Mouse (Mus musculus): ENCODE results near the gene Thbs1.

DNA sequence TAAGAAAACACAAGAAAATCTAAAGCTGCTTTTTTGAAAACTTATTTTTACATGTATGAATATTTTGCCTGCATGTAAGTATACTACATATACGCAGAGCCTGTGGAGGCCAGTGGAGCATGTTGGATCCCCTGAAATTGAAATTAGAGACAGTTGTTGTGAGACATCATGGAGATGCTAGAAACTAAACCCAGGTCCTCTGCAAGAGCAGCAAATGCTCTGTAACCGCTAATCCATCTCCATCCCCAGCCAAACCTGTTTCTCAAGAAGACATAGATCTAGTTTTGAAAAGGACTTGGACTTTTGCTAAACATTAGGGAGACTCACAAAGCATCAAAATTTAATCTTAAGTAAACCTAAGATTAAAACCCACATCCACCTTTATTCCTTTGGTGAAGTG is 49.3 kb downstream of the Thbs1 start:
- TF ChIP-seq CTCF (IDR thresholded peaks at IDR 0.05; ENCODE audit: borderline replicate concordance, insufficient read depth, low read depth, low read length): no peak
- no peak for TF ChIP-seq POLR2A (IDR thresholded peaks at IDR 0.05; ENCODE audit: borderline replicate concordance, insufficient read depth, low read length)

Data from cerebellum, adult 2 months (tissue).